Mouse (Mus musculus) forebrain, embryonic 11.5 days (tissue): Measurements from ENCODE around the gene Sdk1. TPM values are rescaled to one million over a fixed set of nuclear protein-coding genes. Genes with fewer than 3 reads are reported as not detected.

Experiments used
- ATAC-seq: fragments of 200-750 bp; cut with Nextera tagmentation; replicated peaks from 2 replicates; pipeline ENCODE4 v1.8.0; 2017; ENCODE audit warnings: moderate TSS enrichment; ENCODE audit not compliant: low FRiP score
- DNase-seq: peaks from one replicate; pipeline ENCODE4 v3.0.0-alpha.2; 2017; ENCODE audit warnings: low spot score
- H3K27ac ChIP-seq: fragments of 300-500 bp; sonication (generic); 2 replicates; pipeline ENCODE4 v1.5.1; 2014; ENCODE audit warnings: low read depth, low read length
- H3K27me3 ChIP-seq: fragments of 300-500 bp; sonication (generic); 2 replicates; pipeline ENCODE4 v1.6.1; 2014; ENCODE audit warnings: mild to moderate bottlenecking, low read length, mixed read lengths; ENCODE audit not compliant: control insufficient read depth, insufficient read depth
- H3K36me3 ChIP-seq: fragments of 300-500 bp; sonication (generic); 2 replicates; pipeline ENCODE4 v1.6.1; 2014; ENCODE audit warnings: mild to moderate bottlenecking, low read length, moderate library complexity, mixed read lengths; ENCODE audit not compliant: control insufficient read depth, insufficient read depth
- H3K4me1 ChIP-seq: fragments of 300-500 bp; sonication (generic); replicated peaks from 2 replicates; pipeline ENCODE4 v1.6.1; 2014; ENCODE audit warnings: low read length, mixed read lengths; ENCODE audit not compliant: control insufficient read depth, insufficient read depth
- H3K4me2 ChIP-seq: fragments of 300-500 bp; sonication (generic); 2 replicates; pipeline ENCODE4 v1.6.1; 2014; ENCODE audit warnings: low read depth, mild to moderate bottlenecking, low read length, moderate library complexity, mixed read lengths; ENCODE audit not compliant: severe bottlenecking
- H3K4me3 ChIP-seq: fragments of 300-500 bp; sonication (generic); 2 replicates; pipeline ENCODE4 v1.5.1; 2014; ENCODE audit warnings: low read depth, low read length
- H3K9ac ChIP-seq: fragments of 300-500 bp; sonication (generic); 2 replicates; pipeline ENCODE4 v1.6.1; 2014; ENCODE audit warnings: low read length
- H3K9me3 ChIP-seq: fragments of 300-500 bp; sonication (generic); 2 replicates; pipeline ENCODE4 v1.6.1; 2016; ENCODE audit warnings: low read length, mixed read lengths; ENCODE audit not compliant: control insufficient read depth
- WGBS: fragments of 180-500 bp; shearing (Covaris S2); extraction: QIAGEN DNeasy Blood & Tissue Kit; methylation state at CpG from one replicate; pipeline ENCODE4 v1.1.7; 2014; 5-methylcytosine and 5-hydroxymethylcytosine counted together
- polyA plus RNA-seq: library from polyadenylated mRNA; unstranded; fragments of >200 nt; fragmentation: Nextera tagmentation; extraction: Ambion mirVana; gene quantifications from 2 replicates; pipeline ENCODE4 v1.2.1, GENCODE M21; 2014

The Sdk1 gene
- polyA plus RNA-seq, 1 experiment from 2014 or later = 0.64 TPM

GRCm38 (mm10) chr5:141390541-141390940 is 149.3 kb downstream of the Sdk1 start:
- no peaks in the 10 kb centered on the region for H3K4me1 ChIP-seq
- no peak overlapping the region for H3K4me2 ChIP-seq

GRCm38 (mm10) chr5:141391153-141391552 is 149.9 kb downstream of the Sdk1 start:
- Histone ChIP-seq H3K27ac (no peak overlapping the region), H3K9me3 (no peaks in the 10 kb centered on the region), H3K36me3 (no peaks in the 10 kb centered on the region), H3K9ac (no peak overlapping the region), H3K4me2 (no peak overlapping the region), H3K4me3 (no peak overlapping the region), H3K27me3 (no peaks in the 10 kb centered on the region), H3K4me1 (no peaks in the 10 kb centered on the region)
- 81% methylated on average over 5 of the region's 5 CpGs for WGBS
- DNase-seq (no peak), ATAC-seq (no peak)

More at GRCm38 (mm10) chr5:141390541-141390940, 149.3 kb downstream of the Sdk1 start:
- Histone ChIP-seq H3K9me3 (no peaks in the 10 kb centered on the region), H3K4me3 (no peak overlapping the region), H3K36me3 (no peaks in the 10 kb centered on the region), H3K27ac (no peak overlapping the region), H3K27me3 (no peaks in the 10 kb centered on the region), H3K9ac (no peak overlapping the region)
- WGBS = 82% methylated on average over 4 of the region's 4 CpGs
- ATAC-seq = no peak
- DNase-seq = no peak

GRCm38 (mm10) chr5:141393846-141394245 is 152.6 kb downstream of the Sdk1 start:
- H3K9me3 ChIP-seq = no peaks in the 10 kb centered on the region
- H3K4me1 ChIP-seq = no peaks in the 10 kb centered on the region
- H3K27me3 ChIP-seq = no peaks in the 10 kb centered on the region
- H3K4me2 ChIP-seq = no peak overlapping the region
- no peak overlapping the region for H3K27ac ChIP-seq
- ATAC-seq (no peak), DNase-seq (no peak)
- H3K36me3 ChIP-seq = no peaks in the 10 kb centered on the region
- no peak overlapping the region for H3K4me3 ChIP-seq
- WGBS = 82% methylated on average over 4 of the region's 4 CpGs
- no peak overlapping the region for H3K9ac ChIP-seq

- Histone ChIP-seq H3K9me3 (no peaks in the 10 kb centered on the region), H3K4me3 (no peak overlapping the region), H3K36me3 (no peaks in the 10 kb centered on the region), H3K4me2 (no peak overlapping the region), H3K27me3 (no peaks in the 10 kb centered on the region), H3K9ac (no peak overlapping the region), H3K27ac (no peak overlapping the region), H3K4me1 (no peaks in the 10 kb centered on the region)
- WGBS = 94% methylated on average over 8 of the region's 8 CpGs
- ATAC-seq = no peak
- no peak for DNase-seq
These were observed 153.3 kb downstream of the Sdk1 start for GRCm38 (mm10) chr5:141394586-141394985.

- no peak for DNase-seq
- Histone ChIP-seq H3K9ac (no peak overlapping the region), H3K4me1 (no peaks in the 10 kb centered on the region), H3K4me2 (no peak overlapping the region), H3K9me3 (no peaks in the 10 kb centered on the region), H3K27ac (no peak overlapping the region), H3K36me3 (no peaks in the 10 kb centered on the region), H3K4me3 (no peak overlapping the region), H3K27me3 (no peaks in the 10 kb centered on the region)
- WGBS = 69% methylated on average over 8 of the region's 8 CpGs
- no peak for ATAC-seq
These were observed 162.5 kb downstream of the Sdk1 start for GRCm38 (mm10) chr5:141403741-141404140.

GRCm38 (mm10) chr5:141404651-141405050 is 163.4 kb downstream of the Sdk1 start:
- H3K4me2 ChIP-seq = no peak overlapping the region
- WGBS = 21% methylated on average over 2 of the region's 2 CpGs
- ATAC-seq (no peak), DNase-seq (no peak)
- H3K4me1 ChIP-seq = no peaks in the 10 kb centered on the region
- H3K4me3 ChIP-seq = no peak overlapping the region
- H3K36me3 ChIP-seq = no peaks in the 10 kb centered on the region
- H3K27me3 ChIP-seq = no peaks in the 10 kb centered on the region
- H3K27ac ChIP-seq = no peak overlapping the region
- H3K9ac ChIP-seq = no peak overlapping the region
- no peaks in the 10 kb centered on the region for H3K9me3 ChIP-seq

GRCm38 (mm10) chr5:141406926-141407325 is 165.6 kb downstream of the Sdk1 start:
- H3K9me3 ChIP-seq = no peaks in the 10 kb centered on the region
- WGBS = 75% methylated on average over 7 of the region's 7 CpGs
- H3K36me3 ChIP-seq = no peaks in the 10 kb centered on the region
- H3K9ac ChIP-seq = no peak overlapping the region
- no peak for ATAC-seq
- DNase-seq = no peak
- no peak overlapping the region for H3K4me3 ChIP-seq
- no peak overlapping the region for H3K4me2 ChIP-seq
- no peaks in the 10 kb centered on the region for H3K27me3 ChIP-seq
- H3K4me1 ChIP-seq = no peaks in the 10 kb centered on the region
- H3K27ac ChIP-seq = no peak overlapping the region

GRCm38 (mm10) chr5:141413013-141413412 is 171.7 kb downstream of the Sdk1 start:
- no peak for ATAC-seq
- H3K27ac ChIP-seq = no peak overlapping the region
- DNase-seq = no peak
- H3K4me1 ChIP-seq = no peaks in the 10 kb centered on the region
- WGBS = 84% methylated on average over 11 of the region's 11 CpGs
- H3K36me3 ChIP-seq = no peaks in the 10 kb centered on the region
- H3K9ac ChIP-seq = no peak overlapping the region
- H3K9me3 ChIP-seq = no peaks in the 10 kb centered on the region
- no peak overlapping the region for H3K4me2 ChIP-seq
- H3K27me3 ChIP-seq = no peaks in the 10 kb centered on the region
- H3K4me3 ChIP-seq = no peak overlapping the region

GRCm38 (mm10) chr5:141415644-141416243 is 174.5 kb downstream of the Sdk1 start:
- WGBS = 88% methylated on average over 10 of the region's 10 CpGs

More at GRCm38 (mm10) chr5:141415644-141416243, 174.5 kb downstream of the Sdk1 start:
- DNase-seq = no peak
- no peaks in the 10 kb centered on the region for H3K9me3 ChIP-seq
- no peak overlapping the region for H3K4me3 ChIP-seq
- no peaks in the 10 kb centered on the region for H3K4me1 ChIP-seq
- no peak overlapping the region for H3K27ac ChIP-seq
- H3K27me3 ChIP-seq = no peaks in the 10 kb centered on the region
- no peak for ATAC-seq
- H3K9ac ChIP-seq = no peak overlapping the region
- no peaks in the 10 kb centered on the region for H3K36me3 ChIP-seq
- H3K4me2 ChIP-seq = no peak overlapping the region
